Mouse (Mus musculus) lung, embryonic 14.5 days (tissue): ENCODE results near the gene Psg29. TPM values are rescaled to one million over a fixed set of nuclear protein-coding genes. Genes with fewer than 3 reads are reported as not detected.

ENCODE experiments used
- ATAC-seq: fragments of 200-750 bp; cut with Nextera tagmentation; 2 replicates; pipeline ENCODE4 v1.8.0; 2017; ENCODE audit warnings: mild to moderate bottlenecking, moderate TSS enrichment, moderate library complexity; ENCODE audit not compliant: insufficient read depth
- DNase-seq: peaks from one replicate; pipeline ENCODE4 v3.0.0-alpha.2; 2015
- H3K27ac ChIP-seq: fragments of 300-500 bp; sonication (generic); 2 replicates; pipeline ENCODE4 v1.5.1; 2014; ENCODE audit warnings: low read depth, mild to moderate bottlenecking, moderate library complexity
- H3K27me3 ChIP-seq: fragments of 300-500 bp; sonication (generic); 2 replicates; pipeline ENCODE4 v1.6.1; 2014; ENCODE audit warnings: low read length, control low read depth; ENCODE audit not compliant: insufficient read depth
- H3K36me3 ChIP-seq: fragments of 300-500 bp; sonication (generic); 2 replicates; pipeline ENCODE4 v1.6.1; 2014; ENCODE audit warnings: control low read depth; ENCODE audit not compliant: insufficient read depth
- H3K4me1 ChIP-seq: fragments of 300-500 bp; sonication (generic); 2 replicates; pipeline ENCODE4 v1.6.1; 2014; ENCODE audit warnings: antibody characterized with exemption, control low read depth; ENCODE audit not compliant: insufficient read depth
- H3K4me2 ChIP-seq: fragments of 300-500 bp; sonication (generic); 2 replicates; pipeline ENCODE4 v1.6.1; 2014; ENCODE audit warnings: mild to moderate bottlenecking
- H3K4me3 ChIP-seq: fragments of 300-500 bp; sonication (generic); 2 replicates; pipeline ENCODE4 v1.5.1; 2014; ENCODE audit warnings: low read depth, low read length
- H3K9ac ChIP-seq: fragments of 300-500 bp; sonication (generic); 2 replicates; pipeline ENCODE4 v1.6.1; 2014
- H3K9me3 ChIP-seq: fragments of 300-500 bp; sonication (generic); 2 replicates; pipeline ENCODE4 v1.6.1; 2016; ENCODE audit warnings: low read depth, low read length, control low read depth
- CTCF ChIP-seq: IDR thresholded peaks from 2 replicates; pipeline ENCODE4 v1.5.1; 2016; ENCODE audit warnings: antibody characterized with exemption, low read depth
- WGBS: fragments of 180-500 bp; shearing (Covaris S2); extraction: QIAGEN DNeasy Blood & Tissue Kit; methylation state at CpG from one replicate; pipeline ENCODE4 v1.1.7; 2014; 5-methylcytosine and 5-hydroxymethylcytosine counted together
- polyA plus RNA-seq: library from polyadenylated mRNA; unstranded; fragments of >200 nt; fragmentation: Nextera tagmentation; extraction: Ambion mirVana; gene quantifications from 2 replicates; pipeline ENCODE4 v1.2.1, GENCODE M21; 2014

Psg29 gene
- polyA plus RNA-seq: not detected in 2 replicates

DNA sequence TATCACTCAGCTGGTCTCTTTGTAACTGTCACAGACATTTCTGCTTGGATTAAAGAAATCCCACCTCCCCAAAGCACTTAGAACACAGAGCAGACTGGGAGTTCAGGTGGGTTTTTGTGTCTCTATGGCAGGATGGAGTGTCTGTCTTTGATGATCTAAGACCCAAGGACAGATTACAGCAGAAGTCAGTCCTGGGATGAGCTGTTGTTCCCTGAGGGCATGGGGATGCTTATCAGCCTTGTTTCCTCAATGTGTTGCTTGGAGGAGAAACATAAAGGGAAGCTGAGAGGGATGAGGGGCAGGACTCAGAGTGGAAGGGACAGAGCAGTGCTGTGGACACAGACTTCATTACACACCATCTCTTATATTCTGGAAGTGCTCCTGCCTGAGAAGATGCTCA is at the start of gene Psg29:
Gene Psg29, plus strand, starts transcription at position 301 of the 400 bp plus-strand sequence.
- no peaks in the 10 kb centered on the region; the same call in 1 of the 2 replicates for H3K9me3 ChIP-seq
- no peaks in the 10 kb centered on the region for H3K36me3 ChIP-seq
- ATAC-seq (no peak), DNase-seq (no peak)
- H3K27ac ChIP-seq: no peak within 1 kb of the TSS
- no peak within 1 kb of the TSS for H3K9ac ChIP-seq
- no peaks in the 10 kb centered on the region for H3K4me1 ChIP-seq
- H3K27me3 ChIP-seq: no peaks in the 10 kb centered on the region
- no peak within 1 kb of the TSS for H3K4me2 ChIP-seq
- no peak for TF ChIP-seq CTCF
- no peak within 1 kb of the TSS for H3K4me3 ChIP-seq

DNA sequence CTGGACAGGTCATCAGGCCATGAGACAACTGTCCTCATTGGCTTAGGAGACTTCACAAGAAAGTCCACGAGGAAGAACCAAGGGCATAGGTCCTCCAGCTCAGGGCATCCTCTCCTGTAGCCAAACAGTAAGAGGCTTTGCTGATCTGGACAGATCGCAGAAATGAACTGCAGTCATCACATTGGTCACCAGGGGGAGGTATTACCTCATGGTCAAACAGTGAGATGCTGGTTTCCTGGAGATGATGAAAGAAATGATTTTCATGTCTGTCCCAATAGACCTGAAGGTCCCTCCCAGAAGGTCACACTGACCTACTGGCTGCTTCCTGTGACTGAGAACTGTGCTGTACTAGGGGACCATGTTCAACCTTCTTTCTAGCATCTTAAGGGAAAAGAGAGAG is 47.6 kb upstream of the Psg29 start:
- DNase-seq: peak; percentile 52
- 43% methylated on average over 2 of the region's 2 CpGs for WGBS
- Histone ChIP-seq H3K4me3 (no peak overlapping the region), H3K36me3 (no peaks in the 10 kb centered on the region), H3K4me2 (no peak overlapping the region), H3K9me3 (no peaks in the 10 kb centered on the region), H3K4me1 (no peaks in the 10 kb centered on the region), H3K27ac (no peak overlapping the region), H3K9ac (no peak overlapping the region), H3K27me3 (no peaks in the 10 kb centered on the region)
- ATAC-seq: no peak
- TF ChIP-seq CTCF: peak; percentile 52

DNA sequence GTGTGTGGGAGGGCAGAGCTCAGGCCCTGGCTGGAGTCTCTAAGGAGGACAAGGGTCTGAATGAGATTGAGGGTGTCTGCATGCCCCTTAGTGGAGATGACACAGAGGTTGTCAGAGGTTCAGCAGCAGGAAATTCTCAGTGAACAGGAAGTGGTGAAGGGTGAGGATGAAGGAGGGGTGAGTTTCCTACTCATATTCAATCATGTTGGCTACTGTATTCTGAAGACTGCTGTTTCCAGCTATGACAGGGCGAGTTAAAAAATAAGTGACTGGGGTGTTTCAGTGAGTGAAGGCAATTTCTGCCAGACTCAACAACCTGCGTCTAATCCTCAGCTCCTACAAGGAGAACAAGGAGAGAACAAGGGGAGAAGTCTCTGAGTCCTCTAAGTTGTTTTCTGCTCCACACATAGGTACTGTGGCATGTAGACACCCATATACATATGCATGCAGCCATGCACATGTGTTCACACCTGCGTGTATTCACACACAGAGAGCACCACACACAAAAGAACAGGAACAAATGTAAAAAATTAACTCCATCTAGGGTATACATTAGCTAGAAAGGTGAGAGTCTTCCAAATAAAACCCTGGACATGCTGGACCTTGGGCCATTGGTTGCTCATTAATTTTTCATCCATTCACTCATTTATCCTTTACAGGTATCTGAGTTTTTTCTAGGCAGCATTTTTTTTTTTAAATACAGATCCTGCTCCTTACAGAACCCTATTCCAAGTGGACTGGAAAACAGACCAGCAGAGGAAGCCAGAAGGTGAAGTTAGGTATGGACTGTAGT is 46.2 kb upstream of the Psg29 start:
- no peak overlapping the region for H3K4me2 ChIP-seq
- no peaks in the 10 kb centered on the region for H3K27me3 ChIP-seq
- H3K4me1 ChIP-seq: no peaks in the 10 kb centered on the region
- H3K27ac ChIP-seq: no peak overlapping the region
- TF ChIP-seq CTCF: no peak
- H3K9ac ChIP-seq: no peak overlapping the region
- DNase-seq (no peak), ATAC-seq (no peak)
- H3K9me3 ChIP-seq: no peaks in the 10 kb centered on the region
- H3K36me3 ChIP-seq: no peaks in the 10 kb centered on the region
- 61% methylated on average over 3 of the region's 3 CpGs for WGBS
- no peak overlapping the region for H3K4me3 ChIP-seq

DNA sequence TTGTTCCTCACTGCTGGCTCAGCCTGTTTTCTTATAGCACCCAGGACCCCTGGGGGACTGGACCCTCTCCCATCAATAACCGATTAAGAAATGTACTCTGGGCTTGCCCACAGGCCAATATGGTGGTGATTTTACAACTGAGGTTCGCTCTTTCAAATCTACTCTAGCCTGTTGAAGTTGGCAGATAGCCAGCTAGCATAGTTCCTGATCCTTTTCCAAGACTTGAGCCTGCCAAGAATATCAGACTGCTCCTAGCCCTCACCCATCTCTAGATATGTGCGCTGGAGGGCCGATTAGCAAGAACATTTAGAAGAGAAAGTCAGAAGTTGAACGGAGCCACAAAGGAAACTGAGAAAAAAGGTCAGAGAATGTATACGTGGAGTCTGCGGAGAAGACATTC is 44.3 kb upstream of the Psg29 start:
- H3K4me1 ChIP-seq: no peaks in the 10 kb centered on the region
- no peaks in the 10 kb centered on the region for H3K27me3 ChIP-seq
- no peak overlapping the region for H3K4me3 ChIP-seq
- H3K9ac ChIP-seq: no peak overlapping the region
- DNase-seq (peak; percentile 59), ATAC-seq (no peak; the same call in 1 of the 2 replicates)
- TF ChIP-seq CTCF: no peak
- no peaks in the 10 kb centered on the region for H3K9me3 ChIP-seq
- WGBS: 77% methylated on average over 7 of the region's 7 CpGs
- H3K4me2 ChIP-seq: no peak overlapping the region
- H3K27ac ChIP-seq: no peak overlapping the region
- no peaks in the 10 kb centered on the region for H3K36me3 ChIP-seq

DNA sequence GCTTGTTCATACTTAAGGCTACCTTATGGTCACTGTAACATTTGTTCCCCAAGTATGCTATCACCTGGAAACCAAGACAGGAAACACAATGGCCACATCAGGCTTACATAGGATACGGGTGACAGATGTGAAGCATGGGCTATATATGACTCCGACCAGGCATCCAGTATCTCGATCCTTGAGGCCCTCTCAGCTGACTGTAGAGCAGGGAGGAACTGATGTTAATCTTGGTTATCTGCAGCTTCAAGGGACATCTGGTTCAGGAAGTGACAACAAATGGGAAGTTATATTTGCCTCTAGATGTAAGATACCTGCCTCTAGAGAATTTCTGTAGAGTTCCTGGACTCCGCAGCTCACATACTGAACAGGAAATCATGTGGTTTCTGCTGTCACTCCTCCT is 31.4 kb upstream of the Psg29 start:
- no peak overlapping the region for H3K9ac ChIP-seq
- no peaks in the 10 kb centered on the region for H3K4me1 ChIP-seq
- no peaks in the 10 kb centered on the region for H3K36me3 ChIP-seq
- 83% methylated on average over 4 of the region's 4 CpGs for WGBS
- ATAC-seq (no peak), DNase-seq (no peak)
- H3K9me3 ChIP-seq: no peaks in the 10 kb centered on the region; the same call in 1 of the 2 replicates
- H3K27ac ChIP-seq: no peak overlapping the region
- H3K4me3 ChIP-seq: no peak overlapping the region
- H3K27me3 ChIP-seq: no peaks in the 10 kb centered on the region
- no peak overlapping the region for H3K4me2 ChIP-seq
- TF ChIP-seq CTCF: no peak

DNA sequence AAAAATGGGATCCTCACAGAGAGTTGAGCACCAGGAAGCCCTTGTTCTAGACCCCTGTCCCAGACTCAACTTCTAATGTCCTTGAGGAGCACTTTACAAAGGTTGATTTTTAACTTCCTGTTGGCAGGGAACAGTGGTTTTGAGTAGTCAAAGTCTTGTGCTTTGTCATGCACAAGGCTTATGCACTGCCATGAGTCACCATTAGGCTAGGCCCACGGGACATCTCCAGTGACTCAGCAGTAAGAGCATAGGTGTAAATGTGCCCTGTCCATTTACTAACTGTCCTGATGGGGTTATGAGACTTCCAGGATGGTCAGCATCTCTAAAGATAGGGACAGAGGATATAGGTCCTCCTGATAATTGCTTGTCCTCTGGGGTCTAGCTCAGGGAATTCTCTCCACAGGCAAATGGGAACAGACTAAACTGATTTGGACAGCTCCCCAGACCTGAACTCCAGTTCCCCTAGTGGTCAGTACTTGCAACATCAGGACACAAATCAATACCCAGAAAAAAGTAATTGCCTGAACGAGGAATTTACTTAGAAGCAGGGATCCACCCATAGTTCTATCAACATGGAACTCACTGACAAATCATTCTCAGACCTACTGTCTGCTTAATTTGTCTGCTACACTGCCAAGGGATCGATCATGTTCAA is 2.4 kb downstream of the Psg29 start:
- no peak overlapping the region for H3K4me2 ChIP-seq
- 61% methylated on average over 3 of the region's 3 CpGs for WGBS
- peak; percentile 23; the same call in 1 of the 2 replicates for TF ChIP-seq CTCF

More for the DNA sequence above, 2.4 kb downstream of the Psg29 start:
- no peaks in the 10 kb centered on the region; the same call in 1 of the 2 replicates for H3K9me3 ChIP-seq
- H3K9ac ChIP-seq: no peak overlapping the region
- H3K27ac ChIP-seq: no peak overlapping the region
- no peaks in the 10 kb centered on the region for H3K4me1 ChIP-seq
- DNase-seq (no peak), ATAC-seq (no peak)
- H3K27me3 ChIP-seq: no peaks in the 10 kb centered on the region
- H3K36me3 ChIP-seq: no peaks in the 10 kb centered on the region
- no peak overlapping the region for H3K4me3 ChIP-seq

Other genes starting within 250 kb of the Psg29 start
- 0.11 and 0.20 TPM in 2 replicates for gene Pnmal1, start 243.8 kb upstream of the Psg29 start, polyA plus RNA-seq
- 0.09 and 0.20 TPM in 2 replicates for gene Gm42372, start 220.4 kb upstream of the Psg29 start, polyA plus RNA-seq
- gene Ccdc8, start 210.8 kb upstream of the Psg29 start, polyA plus RNA-seq: 27.3 and 29.2 TPM in 2 replicates
- 103 and 117 TPM in 2 replicates for gene Ppp5c, start 175.6 kb upstream of the Psg29 start, polyA plus RNA-seq
- 33.1 and 38.0 TPM in 2 replicates for gene Hif3a, start 141.1 kb upstream of the Psg29 start, polyA plus RNA-seq
- gene Psg16, start 129.4 kb upstream of the Psg29 start, polyA plus RNA-seq: 0.11 and 0.18 TPM in 2 replicates
- gene Ceacam3, start 53.2 kb upstream of the Psg29 start, polyA plus RNA-seq: not detected in 2 replicates